ENCODE assay signal across 10 mouse cellular contexts in the genomic region with DNA sequence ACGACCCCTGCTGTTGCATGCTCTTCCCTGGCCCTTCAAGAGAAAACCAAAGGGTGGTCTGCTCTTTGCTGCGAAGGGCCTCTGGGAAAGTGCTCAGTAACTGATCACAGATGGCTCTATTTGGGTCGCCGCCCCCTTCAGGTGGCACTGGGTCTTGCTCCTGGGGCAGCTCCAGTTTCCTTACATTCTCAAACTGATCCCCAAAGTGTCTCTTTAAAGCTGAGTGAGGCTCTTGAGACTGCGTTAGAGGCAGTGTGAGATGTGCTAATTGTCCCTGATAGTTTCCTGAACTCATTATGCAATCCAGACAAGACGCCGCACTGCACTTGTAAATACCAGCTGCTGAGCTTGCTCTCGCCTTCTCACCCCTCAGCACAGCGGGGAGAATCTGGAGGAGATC. TPM values are rescaled to one million over a fixed set of nuclear protein-coding genes. Genes with fewer than 3 reads are reported as not detected.
DNase-seq lines count a peak whose midpoint lies in the region; ATAC-seq lines count a peak whose summit lies in the region.
"Had no signal": no experiment of that assay in that cellular context is flagged by ENCODE, and none has a peak within 500 bp of the region (broad histone marks: within the 10 kb centered on the region; RNA-seq: fewer than 3 reads in every experiment).

No protein-coding gene starts in this region.

- H3K36me3 ChIP-seq in hindbrain, embryonic 10.5 days, result peaks cover 89% of the 10 kb centered on the region
- peaks cover 7% of the 10 kb centered on the region; the same call in 1 of the 2 replicates for H3K36me3 ChIP-seq in hindbrain, embryonic 12.5 days
- H3K36me3 ChIP-seq in forebrain, embryonic 13.5 days (ENCODE audit: poor library complexity, severe bottlenecking), result peaks cover 41% of the 10 kb centered on the region
- peaks cover 13% of the 10 kb centered on the region for H3K36me3 ChIP-seq in midbrain, embryonic 13.5 days

- no peak overlapping the region for H3K9ac ChIP-seq in hindbrain, embryonic 12.5 days
- H3K9ac ChIP-seq in forebrain, embryonic 13.5 days, result no peak overlapping the region
- H3K9ac ChIP-seq in midbrain, embryonic 13.5 days (replicated peaks), result no peak overlapping the region

- 46% methylated on average over 9 of the region's 9 CpGs for WGBS in hindbrain, embryonic 10.5 days
- WGBS in hindbrain, embryonic 12.5 days, result 45% methylated on average over 9 of the region's 9 CpGs
- WGBS in forebrain, embryonic 13.5 days, result 27% methylated on average over 9 of the region's 9 CpGs
- 31% methylated on average over 9 of the region's 9 CpGs for WGBS in midbrain, embryonic 13.5 days

- 0 out of 2 replicates have a peak overlapping the region, but pooled peaks have one; percentile 17 for H3K27ac ChIP-seq in hindbrain, embryonic 10.5 days
- no peak overlapping the region for H3K27ac ChIP-seq in hindbrain, embryonic 12.5 days
- H3K27ac ChIP-seq in forebrain, embryonic 13.5 days, result peak overlapping the region; percentile 51
- H3K27ac ChIP-seq in midbrain, embryonic 13.5 days, result no peak overlapping the region

- H3K9me3 ChIP-seq in hindbrain, embryonic 10.5 days, result no peaks in the 10 kb centered on the region
- H3K9me3 ChIP-seq in hindbrain, embryonic 12.5 days (replicated peaks), result no peaks in the 10 kb centered on the region
- no peaks in the 10 kb centered on the region for H3K9me3 ChIP-seq in forebrain, embryonic 13.5 days (replicated peaks)
- H3K9me3 ChIP-seq in midbrain, embryonic 13.5 days, result no peaks in the 10 kb centered on the region

- peak; percentile 35 for DNase-seq in hindbrain, embryonic 10.5 days (ENCODE audit: low spot score)
- peak; percentile 20 for DNase-seq in thymus, postnatal 25 days
- DNase-seq in thymus, postnatal 0 days (ENCODE audit: low spot score), result no peak
- no peak for DNase-seq in gastrocnemius, adult 18-20 months (ENCODE audit: low spot score)
- DNase-seq: kidney, postnatal 14 days had no signal

- no peak overlapping the region for H3K4me3 ChIP-seq in hindbrain, embryonic 10.5 days
- H3K4me3 ChIP-seq in hindbrain, embryonic 12.5 days, result no peak overlapping the region
- no peak overlapping the region for H3K4me3 ChIP-seq in forebrain, embryonic 13.5 days
- no peak overlapping the region for H3K4me3 ChIP-seq in midbrain, embryonic 13.5 days (replicated peaks)
- H3K4me3 ChIP-seq: myocyte had no signal

- H3K4me1 ChIP-seq in hindbrain, embryonic 10.5 days (replicated peaks), result peaks cover 12% of the 10 kb centered on the region
- 0 out of 2 replicates have a peak, but pooled peaks cover 3% of the 10 kb centered on the region for H3K4me1 ChIP-seq in hindbrain, embryonic 12.5 days
- H3K4me1 ChIP-seq in forebrain, embryonic 13.5 days, result peaks cover 15% of the 10 kb centered on the region
- H3K4me1 ChIP-seq in midbrain, embryonic 13.5 days (replicated peaks), result peaks cover 12% of the 10 kb centered on the region

- no peak for ATAC-seq in hindbrain, embryonic 12.5 days (ENCODE audit: low FRiP score)
- no peak for ATAC-seq in forebrain, embryonic 13.5 days
- ATAC-seq in inflammation-experienced regulatory T-cells, adult 6 months, result no peak
- no peak for ATAC-seq in midbrain, embryonic 13.5 days

- H3K4me2 ChIP-seq in hindbrain, embryonic 12.5 days (replicated peaks), result no peak overlapping the region
- H3K4me2 ChIP-seq in forebrain, embryonic 13.5 days, result 0 out of 2 replicates have a peak overlapping the region, but pooled peaks have one; percentile 2
- H3K4me2 ChIP-seq in midbrain, embryonic 13.5 days (replicated peaks), result no peak overlapping the region

- H3K27me3 ChIP-seq in hindbrain, embryonic 10.5 days (ENCODE audit: insufficient read depth, poor library complexity, severe bottlenecking), result no peaks in the 10 kb centered on the region
- no peaks in the 10 kb centered on the region for H3K27me3 ChIP-seq in hindbrain, embryonic 12.5 days
- H3K27me3 ChIP-seq in forebrain, embryonic 13.5 days, result no peaks in the 10 kb centered on the region
- H3K27me3 ChIP-seq in midbrain, embryonic 13.5 days, result no peaks in the 10 kb centered on the region

RNA-seq across cellular contexts. Expression of gene BC030867, which starts 8.8 kb away (rescaled TPM):
- 20.9 and 28.3 TPM in 2 replicates for polyA plus RNA-seq in hindbrain, embryonic 10.5 days (2016; fragmentation: Nextera tagmentation; extraction: Ambion mirVana)
- 9.4 and 12.5 TPM in 2 replicates for polyA plus RNA-seq in hindbrain, embryonic 12.5 days (2016; fragmentation: Nextera tagmentation; extraction: Ambion mirVana)
- 8.6 and 11.4 TPM in 2 replicates for polyA plus RNA-seq in thymus, postnatal 0 days (2015; fragmentation: Nextera tagmentation; extraction: Ambion mirVana)
- 11.0 and 13.7 TPM in 2 replicates for polyA plus RNA-seq in forebrain, embryonic 13.5 days (2015; fragmentation: Nextera tagmentation; extraction: Ambion mirVana)
- polyA plus RNA-seq in inflammation-experienced regulatory T-cells, adult 6 months (2017; shearing (Covaris generic)), result 1 to 10 TPM in 2 of 3 experiments, under 1 TPM in 1; 0.95 to 7.0 (median 1.5) TPM
- total RNA-seq in gastrocnemius, adult 18-20 months (2021), result not detected
- 4.6 and 5.6 TPM in 2 replicates for polyA plus RNA-seq in midbrain, embryonic 13.5 days (2015; fragmentation: Nextera tagmentation; extraction: Ambion mirVana)

RNA-seq across cellular contexts. Expression of gene Asb16, which starts 11.0 kb away (rescaled TPM):
- polyA plus RNA-seq in hindbrain, embryonic 10.5 days (2016; fragmentation: Nextera tagmentation; extraction: Ambion mirVana), result 0.08 TPM in 1 of 2 replicates, not detected in the other
- polyA plus RNA-seq in hindbrain, embryonic 12.5 days (2016; fragmentation: Nextera tagmentation; extraction: Ambion mirVana), result not detected in 2 replicates
- polyA plus RNA-seq in thymus, postnatal 0 days (2015; fragmentation: Nextera tagmentation; extraction: Ambion mirVana), result 0.07 TPM in 1 of 2 replicates, not detected in the other
- polyA plus RNA-seq in forebrain, embryonic 13.5 days (2015; fragmentation: Nextera tagmentation; extraction: Ambion mirVana), result not detected in 2 replicates
- polyA plus RNA-seq in inflammation-experienced regulatory T-cells, adult 6 months (2017; shearing (Covaris generic)), result not detected
- 10 to 100 TPM; 86.0 to 97.5 TPM for total RNA-seq in gastrocnemius, adult 18-20 months (2021)
- polyA plus RNA-seq in midbrain, embryonic 13.5 days (2015; fragmentation: Nextera tagmentation; extraction: Ambion mirVana), result not detected in 2 replicates

RNA-seq across cellular contexts. Expression of gene Tmub2, which starts 27.2 kb away (rescaled TPM):
- polyA plus RNA-seq in hindbrain, embryonic 10.5 days (2016; fragmentation: Nextera tagmentation; extraction: Ambion mirVana), result 52.3 and 69.6 TPM in 2 replicates
- 67.9 and 68.4 TPM in 2 replicates for polyA plus RNA-seq in hindbrain, embryonic 12.5 days (2016; fragmentation: Nextera tagmentation; extraction: Ambion mirVana)
- polyA plus RNA-seq in thymus, postnatal 0 days (2015; fragmentation: Nextera tagmentation; extraction: Ambion mirVana), result 41.1 and 45.1 TPM in 2 replicates
- polyA plus RNA-seq in forebrain, embryonic 13.5 days (2015; fragmentation: Nextera tagmentation; extraction: Ambion mirVana), result 63.2 and 69.6 TPM in 2 replicates
- 10 to 100 TPM; 43.1 to 61.2 (median 51.8) TPM for polyA plus RNA-seq in inflammation-experienced regulatory T-cells, adult 6 months (2017; shearing (Covaris generic))
- 10 to 100 TPM; 14.6 to 15.8 TPM for total RNA-seq in gastrocnemius, adult 18-20 months (2021)
- polyA plus RNA-seq in midbrain, embryonic 13.5 days (2015; fragmentation: Nextera tagmentation; extraction: Ambion mirVana), result 79.0 and 83.4 TPM in 2 replicates

RNA-seq across cellular contexts. Expression of gene Hdac5, which starts 27.5 kb away (rescaled TPM):
- polyA plus RNA-seq in hindbrain, embryonic 10.5 days (2016; fragmentation: Nextera tagmentation; extraction: Ambion mirVana), result 70.3 and 101 TPM in 2 replicates
- polyA plus RNA-seq in hindbrain, embryonic 12.5 days (2016; fragmentation: Nextera tagmentation; extraction: Ambion mirVana), result 97.2 and 103 TPM in 2 replicates
- 19.9 and 24.8 TPM in 2 replicates for polyA plus RNA-seq in thymus, postnatal 0 days (2015; fragmentation: Nextera tagmentation; extraction: Ambion mirVana)
- 88.2 TPM in 2 replicates for polyA plus RNA-seq in forebrain, embryonic 13.5 days (2015; fragmentation: Nextera tagmentation; extraction: Ambion mirVana)
- polyA plus RNA-seq in inflammation-experienced regulatory T-cells, adult 6 months (2017; shearing (Covaris generic)), result 1 to 10 TPM; 6.8 to 8.2 (median 7.7) TPM
- total RNA-seq in gastrocnemius, adult 18-20 months (2021), result 100 to 1,000 TPM in 1 of 2 experiments, 10 to 100 TPM in 1; 73.6 to 104 TPM
- 80.5 and 106 TPM in 2 replicates for polyA plus RNA-seq in midbrain, embryonic 13.5 days (2015; fragmentation: Nextera tagmentation; extraction: Ambion mirVana)

RNA-seq across cellular contexts. Expression of gene Atxn7l3, which starts 38.9 kb away (rescaled TPM):
- 16.8 and 18.7 TPM in 2 replicates for polyA plus RNA-seq in hindbrain, embryonic 10.5 days (2016; fragmentation: Nextera tagmentation; extraction: Ambion mirVana)
- polyA plus RNA-seq in hindbrain, embryonic 12.5 days (2016; fragmentation: Nextera tagmentation; extraction: Ambion mirVana), result 28.5 and 29.7 TPM in 2 replicates
- polyA plus RNA-seq in thymus, postnatal 0 days (2015; fragmentation: Nextera tagmentation; extraction: Ambion mirVana), result 13.1 and 15.4 TPM in 2 replicates
- 21.8 and 22.7 TPM in 2 replicates for polyA plus RNA-seq in forebrain, embryonic 13.5 days (2015; fragmentation: Nextera tagmentation; extraction: Ambion mirVana)
- 1 to 10 TPM; 6.5 to 8.0 (median 6.9) TPM for polyA plus RNA-seq in inflammation-experienced regulatory T-cells, adult 6 months (2017; shearing (Covaris generic))
- 10 to 100 TPM in 1 of 2 experiments, 1 to 10 TPM in 1; 9.3 to 13.0 TPM for total RNA-seq in gastrocnemius, adult 18-20 months (2021)
- 28.4 and 30.1 TPM in 2 replicates for polyA plus RNA-seq in midbrain, embryonic 13.5 days (2015; fragmentation: Nextera tagmentation; extraction: Ambion mirVana)

Comparison
In these comparisons a context has a peak if more than half of its experiments do, and no peak if none do; other contexts are left out.
1. DNase-seq: peak in hindbrain, embryonic 10.5 days (single experiment) and thymus, postnatal 25 days (single experiment); none in thymus, postnatal 0 days (single experiment) and gastrocnemius, adult 18-20 months (single experiment).
2. H3K27ac ChIP-seq: peak in hindbrain, embryonic 10.5 days (single experiment) and forebrain, embryonic 13.5 days (single experiment); none in hindbrain, embryonic 12.5 days (single experiment) and midbrain, embryonic 13.5 days (single experiment).